Mouse (Mus musculus): ENCODE measurements around the gene Ctps2. TPM values are rescaled to one million over a fixed set of nuclear protein-coding genes. Genes with fewer than 3 reads are reported as not detected.

Gene Ctps2
- 23.5 and 28.5 TPM in 2 replicates for polyA plus RNA-seq (2021; fragmentation: Nextera tagmentation)
- long read RNA-seq, experiment 1, transcript Ctps2-204 (19 exons, 3,099 nt) = minor isoform, 12 of 48 reads
- long read RNA-seq, experiment 1, transcript Ctps2-201 (19 exons, 3,353 nt) = major isoform, 16 of 48 reads
- long read RNA-seq, experiment 1, partial matches to known transcripts = 5 of 48 reads
- long read RNA-seq, experiment 1, other reads (novel, unspliced or antisense) = 15 of 48 reads
- long read RNA-seq, experiment 2, transcript Ctps2-204 (19 exons, 3,099 nt) = major isoform, 58 of 169 reads
- long read RNA-seq, experiment 2, transcript Ctps2-201 (19 exons, 3,353 nt) = major isoform, 58 of 169 reads
- long read RNA-seq, experiment 2, partial matches to known transcripts = 6 of 169 reads
- long read RNA-seq, experiment 2, other reads (novel, unspliced or antisense) = 45 of 169 reads

GRCm38 (mm10) chrX:162900938-162901337, at the start of gene Ctps2:
Gene Ctps2, plus strand, starts transcription at chrX:162901238.

GRCm38 (mm10) chrX:162887931-162888511, 13.0 kb upstream of the Ctps2 start, which contains the start of gene Syap1:
Gene Syap1, minus strand, starts transcription at chrX:162888447.

GRCm38 (mm10) chrX:162964383-162964782, 63.3 kb downstream of the Ctps2 start, which contains the start of gene S100g:
Gene S100g, minus strand, starts transcription at chrX:162964599.

Small RNAs within 50 kb of the gene (microRNA-seq; reads per million reads assigned to microRNA genes)
- not detected for gene Mir3473a

Other genes starting within 250 kb of the Ctps2 start
- gene Rbbp7, start 140.8 kb upstream of the Ctps2 start, polyA plus RNA-seq (2021; fragmentation: Nextera tagmentation) = 166 and 188 TPM in 2 replicates
- gene Txlng, start 71.8 kb upstream of the Ctps2 start, polyA plus RNA-seq (2021; fragmentation: Nextera tagmentation) = 10.4 and 10.8 TPM in 2 replicates
- gene Syap1, start 12.8 kb upstream of the Ctps2 start, polyA plus RNA-seq (2021; fragmentation: Nextera tagmentation) = 16.3 and 18.1 TPM in 2 replicates
- not detected in 2 replicates for gene S100g, start 63.4 kb downstream of the Ctps2 start, polyA plus RNA-seq (2021; fragmentation: Nextera tagmentation)

Data from layer of hippocampus, adult 6 months (tissue).